Mouse (Mus musculus): ENCODE data around the gene Hmox2. TPM values are rescaled to one million over a fixed set of nuclear protein-coding genes. Genes with fewer than 3 reads are reported as not detected.

The Hmox2 gene
- polyA plus RNA-seq, 1 experiment from 2014 or later: 91.9 TPM

DNA sequence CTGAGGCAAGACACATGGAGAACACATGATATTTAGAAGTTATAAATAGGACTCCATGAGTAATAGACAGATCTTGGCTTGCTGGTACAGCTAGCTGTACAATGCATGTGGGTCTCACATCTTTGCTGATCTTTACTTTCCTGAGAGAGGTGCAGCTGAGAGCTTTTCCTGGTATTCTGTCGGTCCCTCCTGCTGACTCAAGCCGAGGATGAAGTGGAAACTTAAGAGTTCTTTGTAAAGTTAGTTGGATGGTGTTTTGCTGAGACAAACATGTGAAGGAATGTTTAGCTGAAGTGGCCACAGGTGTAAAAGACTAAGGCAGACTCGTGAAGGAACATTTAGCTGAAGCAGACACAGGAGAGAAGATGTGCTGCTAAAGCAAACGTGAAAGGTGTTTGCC lies 70.5 kb downstream of the Hmox2 start:
- Histone ChIP-seq H3K36me3 (replicated peaks) (no peaks in the 10 kb centered on the region), H3K4me3 (no peak overlapping the region), H3K27ac (replicated peaks) (no peak overlapping the region), H3K4me1 (no peaks in the 10 kb centered on the region), H3K27me3 (replicated peaks; ENCODE audit: low read depth, poor library complexity, severe bottlenecking) (no peaks in the 10 kb centered on the region), H3K9me3 (no peaks in the 10 kb centered on the region)
- no peak for DNase-seq (ENCODE audit: low spot score)
- 84% methylated on average over 4 of the region's 4 CpGs for WGBS

Other genes starting within 250 kb of the Hmox2 start
- gene Srl, start 184.5 kb upstream of the Hmox2 start, polyA plus RNA-seq (2016; fragmentation: Nextera tagmentation; extraction: Ambion mirVana): 25.5 and 26.6 TPM in 2 replicates
- gene Tfap4, start 166.5 kb upstream of the Hmox2 start, polyA plus RNA-seq (2016; fragmentation: Nextera tagmentation; extraction: Ambion mirVana): 37.7 and 39.5 TPM in 2 replicates
- gene Glis2, start 131.6 kb upstream of the Hmox2 start, polyA plus RNA-seq (2016; fragmentation: Nextera tagmentation; extraction: Ambion mirVana): 22.2 and 22.3 TPM in 2 replicates
- 92.6 and 97.5 TPM in 2 replicates for gene Pam16, start 101.4 kb upstream of the Hmox2 start, polyA plus RNA-seq (2016; fragmentation: Nextera tagmentation; extraction: Ambion mirVana)
- gene Vasn, start 86.4 kb upstream of the Hmox2 start, polyA plus RNA-seq (2016; fragmentation: Nextera tagmentation; extraction: Ambion mirVana): 14.4 and 16.2 TPM in 2 replicates
- gene Dnaja3, start 86.4 kb upstream of the Hmox2 start, polyA plus RNA-seq (2016; fragmentation: Nextera tagmentation; extraction: Ambion mirVana): 66.6 and 66.7 TPM in 2 replicates
- gene Coro7, start 46.6 kb upstream of the Hmox2 start, polyA plus RNA-seq (2016; fragmentation: Nextera tagmentation; extraction: Ambion mirVana): 23.3 and 23.9 TPM in 2 replicates
- 218 and 228 TPM in 2 replicates for gene Nmral1, start 7.0 kb upstream of the Hmox2 start, polyA plus RNA-seq (2016; fragmentation: Nextera tagmentation; extraction: Ambion mirVana)
- gene Cdip1, start 63.9 kb downstream of the Hmox2 start, polyA plus RNA-seq (2016; fragmentation: Nextera tagmentation; extraction: Ambion mirVana): 112 and 116 TPM in 2 replicates
- 0.25 and 0.66 TPM in 2 replicates for gene 4930562C15Rik, start 109.1 kb downstream of the Hmox2 start, polyA plus RNA-seq (2016; fragmentation: Nextera tagmentation; extraction: Ambion mirVana)
- gene Ubald1, start 154.0 kb downstream of the Hmox2 start, polyA plus RNA-seq (2016; fragmentation: Nextera tagmentation; extraction: Ambion mirVana): 44.0 and 46.2 TPM in 2 replicates
- 64.9 and 72.0 TPM in 2 replicates for gene Mgrn1, start 159.9 kb downstream of the Hmox2 start, polyA plus RNA-seq (2016; fragmentation: Nextera tagmentation; extraction: Ambion mirVana)
- gene Nudt16l1, start 212.4 kb downstream of the Hmox2 start, polyA plus RNA-seq (2016; fragmentation: Nextera tagmentation; extraction: Ambion mirVana): 139 and 151 TPM in 2 replicates
- 45.3 and 45.8 TPM in 2 replicates for gene Anks3, start 237.8 kb downstream of the Hmox2 start, polyA plus RNA-seq (2016; fragmentation: Nextera tagmentation; extraction: Ambion mirVana)